Mouse (Mus musculus) inflammation-experienced regulatory T-cells, adult 6 months (primary cell): ENCODE results near the gene Rftn1. TPM values are rescaled to one million over a fixed set of nuclear protein-coding genes. Genes with fewer than 3 reads are reported as not detected.
A peak's percentile ranks its signal among the peaks of the same experiment; 100 is the strongest.

Source experiments
- ATAC-seq: one replicate; pipeline ENCODE4 v1.8.0; 2017
- polyA plus RNA-seq, 3 experiments: library from polyadenylated mRNA; unstranded; fragments of 100-300 nt; shearing (Covaris generic); gene quantifications; one replicate each; pipeline ENCODE4 v1.2.1; 2017

Gene Rftn1
- polyA plus RNA-seq, 3 experiments from 2014 or later, result 22.7 to 31.1 (median 30.9) TPM

DNA sequence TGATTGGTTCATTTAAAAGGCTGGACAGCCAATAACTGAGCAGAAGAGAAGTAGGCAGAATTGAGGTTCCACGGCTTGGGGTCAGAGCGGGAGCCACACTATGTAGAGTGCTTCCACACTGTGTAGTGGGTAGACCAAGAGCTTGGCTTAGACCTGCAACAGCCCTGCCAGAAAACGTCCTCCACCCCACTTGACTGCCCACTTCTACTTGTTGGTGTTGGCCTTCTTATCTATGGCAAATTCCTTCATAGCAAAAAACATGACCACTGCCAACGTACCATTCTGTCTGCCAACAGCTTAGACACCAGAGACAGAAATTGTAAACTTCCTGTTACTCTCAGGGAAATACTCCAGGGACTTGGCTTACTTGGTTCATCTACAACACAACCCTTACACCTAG is 127.8 kb downstream of the Rftn1 start:
- ATAC-seq, result no peak

DNA sequence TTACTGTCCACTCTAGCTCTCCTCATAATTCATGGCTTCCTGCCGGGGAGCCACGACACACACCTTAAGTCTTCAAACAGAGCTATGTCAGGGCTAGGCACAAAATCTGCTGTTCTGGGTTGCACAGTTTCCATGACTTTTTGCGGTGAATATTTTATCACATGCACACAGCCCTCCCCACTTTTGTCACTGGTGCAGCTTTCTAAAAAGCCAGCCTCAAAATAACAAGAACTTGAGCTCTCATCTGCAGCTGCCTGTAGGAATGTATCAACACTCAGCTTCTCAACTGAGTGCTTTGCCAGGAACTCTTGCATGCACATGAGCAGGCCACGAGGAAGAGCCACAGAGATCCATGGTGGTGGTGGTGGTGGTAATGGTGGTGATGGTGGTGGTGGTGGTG is 129.0 kb downstream of the Rftn1 start:
- ATAC-seq, result no peak

DNA sequence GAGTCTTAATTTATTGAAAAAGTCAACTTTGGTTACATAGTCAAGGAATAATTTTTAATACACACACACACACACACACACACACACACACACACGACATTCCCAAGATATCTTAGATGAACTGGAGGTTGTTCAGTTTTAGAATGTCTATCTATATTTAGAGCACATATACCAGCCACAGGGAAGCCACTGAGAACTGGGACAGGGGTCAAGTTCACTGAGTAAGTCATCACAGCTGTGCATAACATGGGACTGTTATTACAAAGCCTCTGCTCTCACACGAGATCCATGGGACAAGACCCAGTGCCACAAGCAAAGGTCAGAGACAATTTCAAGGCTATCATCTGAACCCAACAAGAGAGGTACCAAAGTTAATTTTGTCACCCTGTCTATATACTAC is 130.3 kb downstream of the Rftn1 start:
- ATAC-seq, result no peak

DNA sequence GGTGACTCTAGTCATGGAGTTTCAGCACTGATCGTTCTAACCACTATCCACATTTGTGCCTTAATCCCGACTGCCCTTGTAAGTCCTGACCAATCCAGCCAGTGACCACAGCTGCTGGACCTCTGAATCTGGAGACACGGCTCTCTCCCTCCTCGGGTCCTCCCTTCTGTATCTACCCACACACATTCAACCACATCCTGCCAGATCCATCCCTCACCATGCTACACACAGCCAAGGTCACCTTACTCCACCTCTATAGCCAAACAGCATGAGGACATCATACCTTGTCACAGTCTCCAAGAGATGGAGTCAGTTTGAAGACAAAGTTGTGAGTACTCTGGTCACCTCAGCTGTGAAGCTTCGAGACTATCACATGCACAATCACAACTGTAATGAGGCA is 131.1 kb downstream of the Rftn1 start:
- ATAC-seq, result no peak

DNA sequence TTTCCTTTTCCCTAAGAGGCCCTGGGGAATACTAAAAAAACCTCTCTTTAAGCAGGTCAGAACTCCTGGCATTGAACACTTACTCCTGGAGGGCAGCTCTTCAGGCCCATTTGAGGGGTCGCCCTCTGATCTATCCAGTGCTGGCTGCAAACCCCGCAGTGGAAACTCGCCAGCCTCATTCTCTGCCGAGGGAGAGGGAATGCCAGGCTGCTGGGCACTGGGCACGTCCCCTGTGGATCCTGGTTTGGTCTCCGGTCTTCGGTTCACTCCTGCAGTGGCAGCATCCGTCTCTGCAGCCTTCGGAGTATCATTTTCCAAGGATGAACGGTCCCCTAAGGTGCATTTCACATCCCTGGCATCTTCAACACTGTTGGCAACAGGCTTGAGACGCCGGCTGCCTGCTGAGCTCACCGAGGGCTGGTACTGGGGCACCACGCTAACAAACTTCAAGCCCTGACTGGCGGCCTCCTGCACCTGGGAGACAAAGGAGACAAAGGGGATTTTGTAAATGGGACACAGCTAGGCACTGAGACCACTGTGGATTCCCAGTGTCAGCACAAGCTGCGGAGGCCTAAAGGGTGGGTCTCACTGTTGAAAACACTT is 135.2 kb downstream of the Rftn1 start:
- ATAC-seq, result no peak

DNA sequence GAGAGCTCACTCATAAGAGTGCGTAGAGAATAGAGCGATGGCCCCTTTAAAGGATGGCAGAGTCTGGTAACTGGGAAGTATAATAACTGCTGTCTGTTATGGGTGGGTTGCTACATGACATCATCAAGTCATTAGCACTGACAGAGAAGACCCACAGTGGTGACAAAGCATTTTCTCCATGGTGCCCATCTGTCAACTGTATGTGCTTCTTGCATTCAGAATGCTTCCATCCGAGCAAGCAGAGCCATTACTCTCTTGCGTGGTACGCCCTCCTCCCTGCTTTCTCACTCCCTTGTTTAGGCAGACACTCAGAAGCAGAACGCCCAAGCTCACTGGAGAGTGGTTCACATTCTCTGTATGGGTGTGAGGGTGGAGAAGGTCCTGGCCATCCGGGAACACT is 135.9 kb downstream of the Rftn1 start:
- ATAC-seq, result no peak

DNA sequence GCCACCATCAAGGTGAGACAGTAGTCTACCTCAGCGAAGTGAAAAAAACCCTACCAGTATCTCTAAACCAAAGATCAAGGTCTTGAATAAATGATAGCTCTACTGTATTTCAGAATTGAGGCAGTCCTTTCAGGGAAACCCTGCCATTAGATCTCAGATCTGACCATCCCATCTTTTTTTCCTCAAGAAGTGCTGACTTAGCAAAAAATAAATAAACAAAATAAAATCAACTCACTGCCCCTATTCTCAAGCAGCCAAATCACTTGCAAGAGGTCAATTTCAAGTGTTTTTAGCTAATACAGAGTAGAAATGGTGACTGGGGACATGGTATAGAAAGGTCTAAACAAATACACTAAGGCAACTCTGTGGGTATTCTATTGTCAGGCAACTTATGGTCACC is 136.5 kb downstream of the Rftn1 start:
- no peak for ATAC-seq

DNA sequence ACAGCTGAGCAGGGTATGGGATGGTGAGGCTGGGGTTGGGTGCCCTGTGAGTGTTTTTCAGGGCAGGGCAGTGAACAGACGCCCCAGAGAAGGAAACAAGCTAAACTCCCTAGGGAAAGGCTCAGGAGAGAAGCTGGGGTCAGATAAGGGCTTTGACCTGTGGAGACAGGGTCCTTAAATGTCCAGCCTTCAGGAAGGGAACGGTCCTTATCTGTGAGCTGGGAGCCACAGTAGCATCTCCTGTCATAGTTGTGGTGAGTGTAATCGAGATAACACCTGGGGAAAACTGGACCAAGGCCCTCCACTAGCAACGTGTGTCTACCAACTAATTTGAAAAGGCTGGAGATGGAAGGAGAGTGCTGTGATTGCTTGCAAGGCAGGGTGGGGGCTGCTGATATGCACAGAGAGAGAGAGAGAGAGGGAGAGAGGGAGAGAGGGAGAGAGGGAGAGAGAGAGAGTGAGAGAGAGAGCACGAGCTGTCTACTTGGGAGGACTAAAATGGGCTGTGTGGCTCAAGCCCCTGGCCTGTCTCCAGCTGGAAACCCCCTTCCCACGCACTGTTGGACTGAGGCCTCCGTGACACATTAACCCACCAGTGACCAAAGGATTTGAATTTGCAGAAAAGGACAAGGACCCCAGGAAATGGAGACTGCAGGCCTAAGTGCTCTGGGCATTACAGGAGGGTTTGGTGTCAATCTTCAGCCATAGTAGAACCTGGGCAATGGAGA is 137.6 kb downstream of the Rftn1 start:
- ATAC-seq, result no peak

DNA sequence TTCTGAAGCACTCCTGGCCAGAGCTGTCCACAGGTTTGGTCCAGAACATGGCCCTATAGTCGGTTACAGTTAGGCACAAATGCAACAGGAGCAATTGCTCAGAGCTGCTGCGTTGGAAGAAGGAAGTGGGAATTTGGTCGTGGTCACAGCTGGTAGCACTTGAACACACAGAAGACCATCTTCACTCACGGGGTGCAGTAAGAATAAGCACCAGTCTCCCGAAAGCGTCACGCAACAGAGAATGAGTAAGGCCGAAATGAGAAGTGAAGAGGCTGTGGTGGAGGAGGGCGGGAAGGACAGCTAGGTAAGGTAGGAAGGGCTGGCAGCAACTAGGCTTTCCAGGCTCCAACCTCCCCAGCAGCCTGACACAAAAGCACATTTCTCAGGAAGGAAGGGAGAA is 140.0 kb downstream of the Rftn1 start:
- no peak for ATAC-seq

DNA sequence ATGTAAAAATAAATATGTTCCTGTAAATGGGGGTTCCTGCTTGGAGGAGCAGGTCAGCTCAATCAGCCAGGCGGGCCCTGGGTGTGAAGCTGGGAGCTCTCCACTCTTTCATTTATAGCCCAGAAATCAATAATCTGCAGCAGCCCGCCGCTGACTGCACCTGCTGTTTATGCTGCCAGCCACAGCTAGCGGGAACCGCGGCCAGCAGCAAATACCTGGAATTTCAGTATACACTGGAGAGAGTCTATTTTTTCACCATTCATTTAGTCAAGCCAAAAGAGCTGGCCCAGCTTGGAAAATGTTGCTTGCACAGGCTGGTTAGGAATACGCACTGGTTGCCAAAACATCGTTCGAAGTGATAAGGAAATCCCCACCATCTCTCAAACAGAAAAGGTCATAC is 142.3 kb downstream of the Rftn1 start:
- ATAC-seq, result no peak

DNA sequence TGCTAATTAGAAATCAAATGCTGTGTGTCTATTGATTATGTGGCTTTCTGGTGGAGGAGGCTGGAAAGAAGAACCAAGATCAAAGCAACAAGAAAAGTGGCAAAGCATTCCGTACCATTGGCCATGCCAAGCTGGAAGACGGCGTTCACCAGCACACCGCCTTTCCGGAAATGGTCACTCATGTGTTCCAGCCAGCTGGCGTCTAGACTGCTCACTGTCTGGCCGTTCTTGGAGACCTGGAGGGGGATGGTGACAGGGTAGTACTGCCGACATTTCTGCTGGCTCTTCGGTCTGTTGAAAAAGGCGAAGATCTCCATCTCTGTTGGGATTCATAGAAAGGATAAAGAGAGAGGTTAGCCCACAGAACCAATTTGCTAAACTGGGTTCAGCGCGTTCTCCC is 143.3 kb downstream of the Rftn1 start:
- no peak for ATAC-seq

DNA sequence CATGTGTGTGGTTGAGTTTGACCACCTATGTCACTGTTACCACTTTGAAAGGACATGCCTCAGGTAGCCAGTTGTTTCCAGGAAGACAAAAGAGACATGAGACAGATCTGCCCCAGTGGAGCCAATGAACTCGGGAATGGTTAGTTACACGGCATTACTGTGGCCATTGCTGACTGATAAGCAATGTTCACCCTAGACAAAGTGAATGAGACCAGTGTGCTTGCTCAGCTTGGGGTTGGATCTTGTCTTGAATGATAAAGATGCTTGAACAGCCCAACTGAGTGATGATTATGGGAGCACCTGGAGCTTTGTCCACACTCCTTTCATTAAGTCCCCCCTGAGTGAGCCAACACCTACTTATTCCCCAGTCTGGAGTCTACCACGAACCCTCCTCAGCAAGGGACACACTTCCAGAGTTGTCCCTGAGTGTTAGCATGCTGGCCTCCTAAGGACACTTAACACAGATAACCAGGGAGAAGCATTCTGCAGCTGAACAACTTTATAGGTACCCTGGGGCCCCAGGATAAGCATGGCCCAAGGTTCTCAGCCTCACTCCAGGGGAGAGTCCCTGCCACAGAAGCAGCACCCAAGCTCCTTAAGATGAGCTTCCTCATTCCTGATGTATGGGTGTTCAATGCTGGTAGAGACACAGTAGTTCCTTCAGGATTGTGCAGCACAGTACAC is 149.6 kb downstream of the Rftn1 start:
- no peak for ATAC-seq

DNA sequence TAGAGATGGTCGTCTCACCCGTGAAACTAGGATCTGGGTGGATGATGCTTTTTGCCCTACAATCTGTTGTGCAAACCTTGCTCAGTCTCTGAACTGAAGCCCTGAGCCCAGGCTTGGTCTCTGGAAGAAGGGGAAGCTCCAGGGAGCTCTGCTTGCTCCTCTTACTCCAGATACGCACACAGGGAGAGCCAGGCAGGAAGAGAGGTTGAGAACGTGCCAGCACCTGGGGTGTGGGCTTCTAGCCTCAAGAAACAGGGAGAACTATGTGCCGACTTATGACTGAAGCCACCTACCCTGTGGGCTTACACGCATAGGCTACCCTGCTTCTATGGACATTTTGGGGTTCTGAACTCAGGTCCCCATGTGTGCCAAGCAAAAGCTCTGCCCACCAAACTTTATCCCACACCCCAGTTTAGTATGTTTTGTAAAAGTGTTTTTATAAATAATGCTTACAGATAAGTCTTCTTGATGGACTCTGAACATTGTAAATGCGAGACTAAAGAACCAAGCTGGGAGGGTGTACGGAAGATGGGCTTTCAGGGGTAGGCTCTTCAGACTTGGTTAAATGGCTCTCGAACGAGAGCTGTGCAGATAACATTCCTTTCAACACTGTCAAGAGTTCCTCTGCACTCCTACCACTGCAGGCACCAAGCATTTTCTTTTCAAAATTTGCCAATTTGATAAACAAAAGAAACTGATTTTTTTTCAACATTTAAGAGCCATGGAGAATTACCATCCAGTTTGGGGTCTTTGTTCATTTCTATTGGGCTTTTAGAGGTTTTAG is 152.4 kb downstream of the Rftn1 start:
- no peak for ATAC-seq

DNA sequence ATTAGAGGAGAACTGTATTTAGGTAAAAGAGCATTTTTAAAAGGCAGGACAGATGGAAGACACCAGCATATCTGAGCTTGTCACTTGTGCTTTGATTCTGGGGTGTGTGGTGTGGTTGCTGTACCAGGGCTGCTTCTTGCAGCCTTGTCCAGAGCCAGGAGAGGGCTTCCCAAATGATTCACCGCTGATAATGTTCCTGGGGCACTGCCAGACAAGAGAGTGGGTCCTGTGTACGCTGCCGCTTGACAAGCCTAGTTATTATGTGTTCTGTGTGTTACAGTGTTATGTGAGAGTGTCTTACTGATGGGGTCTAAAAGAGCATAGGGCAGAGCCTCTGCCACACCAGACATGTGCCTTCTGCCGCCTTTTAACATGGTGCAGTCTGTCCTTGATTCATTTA is 153.1 kb downstream of the Rftn1 start:
- ATAC-seq, result no peak

DNA sequence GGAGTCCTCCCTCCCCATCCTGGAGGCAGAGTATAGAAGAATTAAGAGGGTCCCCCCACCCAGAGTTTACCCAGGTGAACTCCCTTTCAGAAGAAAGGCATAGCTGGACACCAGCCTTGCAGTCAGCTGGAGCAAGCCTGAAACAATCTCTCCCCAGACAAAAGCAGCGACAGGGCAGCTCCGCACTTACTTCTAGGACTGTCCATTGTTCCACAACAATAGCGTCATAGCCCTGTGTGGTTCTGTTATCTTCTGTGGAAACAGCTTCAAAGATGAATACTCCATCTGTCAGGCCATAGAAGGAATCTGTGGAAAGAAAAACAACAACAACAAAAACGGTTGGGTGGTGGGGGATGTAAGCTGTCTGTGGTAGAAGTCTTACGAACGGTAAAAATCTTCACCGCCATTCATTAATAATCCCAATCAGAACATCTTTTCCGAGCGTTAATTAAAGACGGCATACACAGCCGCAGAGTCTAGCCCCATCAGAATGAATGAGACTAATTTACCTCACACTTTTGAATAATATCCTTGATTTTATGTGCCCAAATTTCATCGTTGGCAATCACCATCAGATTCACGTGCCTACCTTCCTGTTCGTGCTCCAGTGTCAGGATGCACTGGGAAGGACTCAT is 153.6 kb downstream of the Rftn1 start:
- no peak for ATAC-seq

DNA sequence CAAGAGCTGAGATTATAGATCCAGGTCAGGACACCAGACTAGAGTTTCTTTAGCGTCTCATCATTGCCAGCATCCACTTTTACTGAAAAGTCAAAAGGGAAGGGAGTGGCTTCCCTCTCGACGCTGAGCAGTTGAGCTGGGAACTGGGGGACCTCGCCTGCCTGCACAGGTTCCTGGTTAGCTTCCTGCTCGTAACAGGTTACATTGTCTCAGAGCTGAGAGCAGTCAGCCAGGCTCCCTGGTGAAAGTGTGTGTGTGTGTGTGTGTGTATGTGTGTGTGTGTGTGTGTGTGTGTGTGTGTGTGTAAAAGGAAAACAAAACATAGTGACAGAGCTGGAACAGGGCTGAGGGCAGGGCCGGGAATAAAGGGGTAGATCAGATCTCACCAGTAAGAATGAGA is 156.8 kb downstream of the Rftn1 start:
- ATAC-seq, result no peak

DNA sequence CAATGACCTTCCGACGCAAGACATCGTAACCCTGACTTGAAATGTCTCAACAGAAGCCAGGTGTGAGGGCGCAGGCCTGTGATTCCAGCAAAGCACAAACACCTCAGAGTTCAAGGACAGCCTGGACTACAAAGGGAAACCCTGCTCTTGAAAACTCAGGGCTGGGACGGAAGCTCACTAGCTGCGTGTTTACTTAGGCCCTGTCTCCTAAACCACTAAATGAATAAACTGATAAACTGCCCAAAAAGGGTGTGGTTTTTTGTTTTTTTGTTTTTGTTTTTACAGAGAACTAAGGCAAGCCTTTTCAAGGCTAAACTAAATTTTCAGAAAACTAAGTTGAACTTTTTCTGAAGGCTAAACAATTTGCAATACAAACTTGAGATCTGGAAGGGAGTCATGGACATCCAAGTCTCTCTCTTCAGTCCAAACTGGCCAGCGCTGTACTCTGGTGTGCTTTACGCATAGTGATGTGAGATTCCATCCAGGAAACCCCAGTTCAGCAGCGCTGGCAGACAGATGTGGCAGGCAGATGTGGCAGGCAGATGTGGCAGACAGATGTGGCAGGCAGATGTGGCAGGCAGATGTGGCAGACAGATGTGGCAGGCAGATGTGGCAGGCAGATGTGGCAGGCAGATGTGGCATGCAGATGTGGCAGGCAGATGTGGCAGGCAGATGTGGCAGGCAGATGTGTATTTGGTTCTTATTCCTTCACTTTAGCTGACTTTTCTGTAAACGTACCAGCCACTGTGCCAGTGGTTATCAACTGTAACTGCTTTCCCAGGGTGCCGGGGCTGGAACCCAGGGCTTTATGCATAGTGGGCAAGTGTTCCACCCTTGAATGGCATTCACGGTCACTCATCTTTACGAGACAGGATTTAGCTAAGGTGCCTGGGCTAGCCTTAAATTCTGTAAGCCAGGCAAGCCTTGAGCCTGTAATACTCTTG is 158.7 kb downstream of the Rftn1 start:
- ATAC-seq, result no peak

DNA sequence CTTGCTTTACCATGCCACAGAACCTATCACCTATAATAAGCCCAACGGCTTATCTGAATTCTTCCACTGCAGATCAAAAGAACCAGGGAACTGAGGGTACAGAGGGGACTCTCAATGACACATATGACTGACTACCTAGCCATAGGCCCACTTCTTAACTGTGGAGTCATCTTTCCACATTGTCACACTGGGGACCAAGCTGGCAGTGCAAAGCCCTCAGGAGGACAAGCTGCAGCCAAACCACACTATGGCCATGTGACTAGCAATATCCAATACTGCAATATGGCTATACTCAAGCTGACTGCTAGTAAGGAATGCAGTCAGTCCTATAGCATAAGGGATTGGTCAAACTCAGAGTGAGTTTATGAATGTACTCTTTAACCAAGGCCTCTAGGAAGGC is 164.8 kb downstream of the Rftn1 start:
- peak; percentile 38 for ATAC-seq

DNA sequence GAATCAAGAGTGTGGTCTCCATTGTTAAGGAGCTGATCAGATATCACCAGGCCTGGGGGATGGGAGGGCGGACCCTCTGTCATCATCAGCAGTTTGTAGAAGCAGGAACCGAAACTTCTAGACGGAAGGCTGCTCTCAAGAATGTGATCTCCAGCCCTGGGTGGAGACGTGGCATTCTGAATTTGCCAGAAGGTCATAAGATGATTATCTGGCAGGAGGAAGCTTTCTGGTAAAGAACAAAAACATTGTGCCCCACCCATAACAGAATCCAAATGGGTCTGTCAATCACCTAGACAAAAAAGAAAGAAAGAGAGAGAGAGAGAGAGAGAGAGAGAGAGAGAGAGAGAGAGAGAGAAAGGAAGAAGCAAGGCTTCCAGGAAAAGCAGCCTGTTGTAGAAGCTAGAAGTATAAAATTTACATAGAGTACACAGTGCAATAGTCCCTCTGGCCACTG is 165.3 kb downstream of the Rftn1 start:
- ATAC-seq, result peak; percentile 57

DNA sequence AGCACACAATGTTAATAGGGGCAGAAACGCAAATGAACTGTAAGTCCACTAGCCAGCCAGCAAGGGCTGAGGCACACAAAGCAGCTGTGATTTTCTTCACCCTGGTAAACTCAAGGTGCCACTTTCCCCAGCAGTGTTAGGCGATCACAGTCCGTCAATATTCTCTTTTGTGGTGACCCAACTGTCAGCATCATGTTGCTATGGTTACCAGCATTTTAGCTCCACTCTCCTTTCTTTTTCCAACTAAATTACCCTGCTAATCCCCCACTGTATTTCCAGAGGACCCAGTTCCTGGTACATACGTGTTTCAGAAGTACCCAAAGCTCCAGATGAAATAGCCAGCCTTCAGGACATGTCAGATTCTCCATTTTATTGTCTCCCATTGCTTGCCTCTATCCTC is 169.1 kb downstream of the Rftn1 start:
- no peak for ATAC-seq

DNA sequence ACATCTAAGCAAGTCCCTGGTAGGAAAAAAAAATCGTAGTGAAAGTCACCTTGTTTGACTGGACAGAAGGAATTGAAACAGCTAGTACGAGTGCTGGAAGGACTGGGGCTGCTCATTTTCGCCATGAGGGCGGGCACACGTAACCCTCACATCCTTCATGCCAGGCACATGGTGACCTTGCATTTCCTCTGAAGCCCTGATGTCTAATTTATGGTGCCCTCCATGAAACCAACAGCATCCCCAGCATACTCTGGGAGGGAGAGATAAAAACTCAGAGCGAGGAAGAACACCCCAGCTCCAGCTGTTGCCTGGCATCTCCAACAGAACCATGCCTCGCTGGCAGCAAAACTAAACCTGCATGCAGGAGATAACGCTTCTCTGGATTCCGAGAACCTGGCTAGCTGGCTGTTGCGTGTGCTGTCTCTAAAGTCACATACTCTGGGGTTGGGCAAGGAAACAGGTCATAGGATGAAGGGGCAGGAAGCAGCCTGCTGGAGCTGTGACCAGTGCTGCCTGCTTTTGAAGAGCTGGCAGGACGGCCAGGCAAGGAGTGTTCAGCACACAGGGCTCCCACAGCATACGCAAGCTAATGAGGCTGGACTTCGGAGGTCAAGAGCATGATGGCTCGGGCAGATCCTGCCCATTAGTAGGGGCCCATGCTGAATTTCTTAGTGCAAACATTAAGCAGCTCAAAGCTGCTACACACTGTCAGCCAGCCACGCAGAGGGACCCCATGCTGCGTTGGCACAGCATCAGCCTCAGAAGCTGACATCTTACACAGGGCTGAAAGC is 170.1 kb downstream of the Rftn1 start:
- no peak for ATAC-seq
